Mouse (Mus musculus): ENCODE data around the gene Ttbk2. TPM values are rescaled to one million over a fixed set of nuclear protein-coding genes. Genes with fewer than 3 reads are reported as not detected.

Ttbk2 gene
- 14.6 TPM for polyA plus RNA-seq (2014; fragmentation: Illumina TruSeq; extraction: RNeasy Lipid Tissue Mini Kit (QIAGEN cat#74804); ENCODE audit: low read depth, low replicate concordance)

DNA sequence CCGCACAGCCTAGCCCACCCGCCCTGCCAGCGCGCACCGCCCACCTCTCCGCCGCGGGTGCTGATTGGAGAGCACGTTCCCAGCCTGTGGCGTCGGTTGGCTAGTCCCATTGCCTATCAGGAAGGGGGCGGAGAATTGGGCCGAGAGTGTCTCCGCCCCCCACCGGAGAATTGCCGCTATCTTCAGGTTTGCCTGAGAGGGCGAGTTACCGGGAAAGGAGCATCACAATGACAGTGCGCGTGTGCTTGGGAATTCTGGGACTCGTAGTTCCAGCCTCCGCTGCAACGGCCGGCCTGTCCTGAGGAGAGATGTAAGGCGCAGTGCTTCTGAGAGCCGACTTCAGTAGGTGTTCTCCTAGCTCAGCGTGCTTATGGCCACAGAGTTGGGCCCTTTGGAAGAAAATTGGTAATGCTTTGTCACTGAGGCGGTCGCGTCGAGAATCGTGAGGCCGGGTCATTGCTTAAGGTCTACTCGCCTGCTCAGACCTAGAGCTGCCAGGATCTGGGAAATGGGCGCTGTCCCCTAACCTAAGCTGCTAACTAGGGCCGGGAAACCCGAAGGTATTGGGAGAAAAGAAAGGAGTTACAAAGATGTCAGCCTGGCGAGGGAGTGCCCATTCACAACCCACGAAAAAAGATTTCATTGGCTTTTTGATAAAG lies at the start of gene Ttbk2:
Gene Ttbk2, minus strand, starts transcription at position 181 of the 659 bp plus-strand sequence.

DNA sequence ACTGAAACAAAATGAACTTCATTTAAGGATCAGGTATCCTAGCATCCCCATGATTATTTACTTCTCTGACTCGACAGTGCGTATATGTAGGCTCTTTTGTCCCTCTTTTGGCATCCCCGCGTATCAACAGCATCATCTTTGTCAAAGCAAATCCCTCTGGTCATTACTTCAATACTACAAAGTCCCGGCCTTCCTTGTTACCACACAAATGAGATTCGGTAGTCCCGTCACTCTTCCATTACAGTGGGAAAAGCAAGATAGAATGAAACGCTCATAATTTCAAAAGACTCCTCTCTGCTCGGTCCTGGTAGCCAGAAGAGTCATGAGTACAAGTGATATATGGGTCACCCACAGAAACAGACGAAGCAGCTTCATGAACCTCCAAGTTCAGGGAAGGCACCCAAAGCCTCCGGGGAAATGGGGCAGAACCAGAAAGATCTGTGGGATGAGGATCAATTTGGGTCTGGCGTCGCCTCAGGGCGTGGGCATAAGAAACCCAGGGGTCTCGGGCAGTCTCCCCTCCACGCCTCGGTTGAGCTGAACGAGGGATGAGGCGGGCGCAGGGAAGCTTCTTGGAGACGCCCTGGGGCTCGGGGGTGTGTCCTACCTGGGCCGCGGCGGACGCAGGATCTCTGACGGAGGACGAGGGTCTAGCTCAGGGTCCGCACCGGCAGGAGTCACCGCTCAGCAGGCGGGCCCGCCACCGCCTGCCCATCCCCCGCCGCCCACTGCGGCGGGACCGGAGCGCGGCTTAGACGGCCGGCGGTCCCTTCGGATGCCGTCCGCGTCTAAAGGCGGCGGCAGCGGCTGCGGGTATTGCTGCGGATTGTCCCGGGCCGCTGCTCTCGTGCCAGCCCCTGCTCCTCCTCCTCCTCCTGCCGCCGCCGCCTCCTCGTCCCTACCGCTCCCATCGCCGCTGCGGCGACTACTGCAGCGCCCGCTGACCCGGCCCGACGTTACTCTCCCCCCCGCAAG lies 668 bp downstream of the Ttbk2 start, which contains the start of gene Cdan1:
Gene Cdan1, minus strand, starts transcription at position 680 of the 975 bp plus-strand sequence.

Other genes starting within 250 kb of the Ttbk2 start
- 39.5 TPM for gene Haus2, start 241.2 kb downstream of the Ttbk2 start, polyA plus RNA-seq (2014; fragmentation: Illumina TruSeq; extraction: RNeasy Lipid Tissue Mini Kit (QIAGEN cat#74804); ENCODE audit: low read depth, low replicate concordance)
- gene Lrrc57, start 241.1 kb downstream of the Ttbk2 start, polyA plus RNA-seq (2014; fragmentation: Illumina TruSeq; extraction: RNeasy Lipid Tissue Mini Kit (QIAGEN cat#74804); ENCODE audit: low read depth, low replicate concordance): 38.2 TPM
- gene Stard9, start 221.5 kb downstream of the Ttbk2 start, polyA plus RNA-seq (2014; fragmentation: Illumina TruSeq; extraction: RNeasy Lipid Tissue Mini Kit (QIAGEN cat#74804); ENCODE audit: low read depth, low replicate concordance): 6.0 TPM
- 2.6 TPM for gene Cdan1, start 476 bp downstream of the Ttbk2 start, polyA plus RNA-seq (2014; fragmentation: Illumina TruSeq; extraction: RNeasy Lipid Tissue Mini Kit (QIAGEN cat#74804); ENCODE audit: low read depth, low replicate concordance)
- 39.2 TPM for gene Ubr1, start 120.1 kb upstream of the Ttbk2 start, polyA plus RNA-seq (2014; fragmentation: Illumina TruSeq; extraction: RNeasy Lipid Tissue Mini Kit (QIAGEN cat#74804); ENCODE audit: low read depth, low replicate concordance)
- 49.5 TPM for gene Tmem62, start 126.4 kb upstream of the Ttbk2 start, polyA plus RNA-seq (2014; fragmentation: Illumina TruSeq; extraction: RNeasy Lipid Tissue Mini Kit (QIAGEN cat#74804); ENCODE audit: low read depth, low replicate concordance)
- 59.6 TPM for gene Ccndbp1, start 157.8 kb upstream of the Ttbk2 start, polyA plus RNA-seq (2014; fragmentation: Illumina TruSeq; extraction: RNeasy Lipid Tissue Mini Kit (QIAGEN cat#74804); ENCODE audit: low read depth, low replicate concordance)
- not detected for gene Epb42, start 186.5 kb upstream of the Ttbk2 start, polyA plus RNA-seq (2014; fragmentation: Illumina TruSeq; extraction: RNeasy Lipid Tissue Mini Kit (QIAGEN cat#74804); ENCODE audit: low read depth, low replicate concordance)
- gene Tgm5, start 235.2 kb upstream of the Ttbk2 start, polyA plus RNA-seq (2014; fragmentation: Illumina TruSeq; extraction: RNeasy Lipid Tissue Mini Kit (QIAGEN cat#74804); ENCODE audit: low read depth, low replicate concordance): 0.41 TPM

All from sigmoid colon, adult 10 weeks (tissue).